Mouse (Mus musculus) kidney, embryonic 15.5 days (tissue): ENCODE results near the gene Hectd3. TPM values are rescaled to one million over a fixed set of nuclear protein-coding genes. Genes with fewer than 3 reads are reported as not detected.

Experiments
- ATAC-seq: fragments of 200-750 bp; cut with Nextera tagmentation; replicated peaks from 2 replicates; pipeline ENCODE4 v1.8.0; 2017; ENCODE audit warnings: moderate TSS enrichment; ENCODE audit not compliant: low FRiP score
- H3K27ac ChIP-seq: fragments of 300-500 bp; sonication (generic); 2 replicates; pipeline ENCODE4 v1.5.1; 2015; ENCODE audit warnings: mild to moderate bottlenecking, inconsistent platforms
- H3K27me3 ChIP-seq: fragments of 300-500 bp; sonication (generic); 2 replicates; pipeline ENCODE4 v1.6.1; 2015; ENCODE audit warnings: inconsistent platforms
- H3K36me3 ChIP-seq: fragments of 300-500 bp; sonication (generic); 2 replicates; pipeline ENCODE4 v1.6.1; 2015; ENCODE audit warnings: inconsistent platforms
- H3K4me1 ChIP-seq: fragments of 300-500 bp; sonication (generic); 2 replicates; pipeline ENCODE4 v1.6.1; 2015; ENCODE audit warnings: inconsistent platforms
- H3K4me2 ChIP-seq: fragments of 300-500 bp; sonication (generic); 2 replicates; pipeline ENCODE4 v1.6.1; 2015; ENCODE audit warnings: moderate library complexity, mild to moderate bottlenecking, inconsistent platforms
- H3K4me3 ChIP-seq: fragments of 300-500 bp; sonication (generic); replicated peaks from 2 replicates; pipeline ENCODE4 v1.5.1; 2015; ENCODE audit warnings: mild to moderate bottlenecking, inconsistent platforms
- H3K9ac ChIP-seq: fragments of 300-500 bp; sonication (generic); 2 replicates; pipeline ENCODE4 v1.6.1; 2015; ENCODE audit warnings: mild to moderate bottlenecking, inconsistent platforms
- H3K9me3 ChIP-seq: fragments of 300-500 bp; sonication (generic); replicated peaks from 2 replicates; pipeline ENCODE4 v1.6.1; 2016; ENCODE audit warnings: inconsistent platforms
- WGBS: fragments of 180-500 bp; shearing (Covaris S2); methylation state at CpG from one replicate; pipeline ENCODE4 v1.1.7; 2015; ENCODE audit warnings: mixed read lengths; 5-methylcytosine and 5-hydroxymethylcytosine counted together
- polyA plus RNA-seq: library from polyadenylated mRNA; unstranded; fragments of >200 nt; fragmentation: Nextera tagmentation; extraction: Ambion mirVana; gene quantifications from 2 replicates; pipeline ENCODE4 v1.2.1, GENCODE M21; 2015

The Hectd3 gene
- 9.0 and 10.2 TPM in 2 replicates for polyA plus RNA-seq

DNA sequence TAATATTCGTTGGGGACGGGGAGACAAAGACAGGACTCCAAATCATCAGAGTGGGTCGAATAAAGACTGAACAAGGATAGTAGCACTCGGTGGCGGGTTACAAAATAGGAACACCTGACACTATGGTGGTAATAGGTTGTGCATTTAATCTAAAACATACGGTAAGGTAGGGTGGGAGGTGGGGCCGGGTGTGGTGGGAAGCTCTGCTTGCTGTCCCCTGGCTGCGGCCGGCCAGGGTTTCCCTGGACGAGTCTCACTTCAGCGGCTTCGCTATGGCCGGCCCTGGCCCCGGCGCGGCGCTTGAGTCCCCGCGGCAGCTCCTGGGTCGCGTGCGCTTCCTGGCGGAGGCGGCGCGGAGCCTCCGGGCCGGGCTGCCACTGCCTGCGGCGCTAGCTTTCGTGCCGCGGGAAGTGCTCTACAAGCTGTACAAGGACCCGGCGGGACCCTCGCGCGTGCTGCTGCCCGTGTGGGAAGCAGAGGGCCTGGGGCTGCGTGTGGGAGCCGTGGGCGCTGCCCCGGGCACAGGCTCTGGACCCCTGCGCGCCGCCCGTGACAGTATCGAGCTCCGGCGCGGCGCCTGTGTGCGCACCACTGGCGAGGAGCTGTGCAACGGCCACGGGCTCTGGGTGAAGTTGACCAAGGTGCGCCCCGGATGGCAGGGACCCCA is at the start of gene Hectd3:
Hectd3 (plus strand) TSS at position 187 of the 667 bp plus-strand sequence.
- peak within 1 kb of the TSS; percentile 82 for H3K27ac ChIP-seq
- no peaks in the 10 kb centered on the region for H3K27me3 ChIP-seq
- peak within 1 kb of the TSS; percentile 81 for H3K4me3 ChIP-seq
- WGBS, result under 1% methylated on average over 57 of the region's 58 CpGs
- peak within 1 kb of the TSS; percentile 98 for H3K4me2 ChIP-seq
- H3K9me3 ChIP-seq, result no peaks in the 10 kb centered on the region
- ATAC-seq, result peak; percentile 77
- H3K4me1 ChIP-seq, result peaks cover 31% of the 10 kb centered on the region
- H3K36me3 ChIP-seq, result peaks cover 29% of the 10 kb centered on the region
- H3K9ac ChIP-seq, result peak within 1 kb of the TSS; percentile 74

DNA sequence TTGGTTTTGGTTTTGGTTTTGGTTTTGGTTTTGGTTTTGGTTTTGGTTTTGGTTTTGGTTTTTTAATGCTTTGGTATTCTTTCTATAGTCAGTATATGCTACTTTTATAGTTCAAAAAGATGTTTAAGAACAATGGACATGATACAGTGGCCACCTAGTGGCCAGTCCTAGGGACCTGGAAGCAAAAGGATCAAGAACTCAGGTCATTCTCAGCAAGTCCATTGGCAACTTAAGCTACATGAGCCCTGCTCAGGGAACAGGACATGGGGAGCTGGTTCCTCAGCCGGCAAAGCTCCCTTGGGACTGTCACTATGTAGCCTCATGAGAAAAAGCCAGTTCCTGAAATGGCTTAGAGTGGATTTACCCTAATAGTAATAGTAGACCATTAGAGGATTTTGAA is 43.5 kb upstream of the Hectd3 start:
- H3K4me1 ChIP-seq, result no peaks in the 10 kb centered on the region
- H3K27ac ChIP-seq, result no peak overlapping the region
- no peaks in the 10 kb centered on the region for H3K36me3 ChIP-seq
- H3K9ac ChIP-seq, result no peak overlapping the region
- no peak for ATAC-seq
- H3K4me3 ChIP-seq, result no peak overlapping the region
- H3K9me3 ChIP-seq, result no peaks in the 10 kb centered on the region
- no peak overlapping the region for H3K4me2 ChIP-seq
- no peaks in the 10 kb centered on the region for H3K27me3 ChIP-seq
- 36% methylated on average over 1 of the region's 1 CpGs for WGBS

DNA sequence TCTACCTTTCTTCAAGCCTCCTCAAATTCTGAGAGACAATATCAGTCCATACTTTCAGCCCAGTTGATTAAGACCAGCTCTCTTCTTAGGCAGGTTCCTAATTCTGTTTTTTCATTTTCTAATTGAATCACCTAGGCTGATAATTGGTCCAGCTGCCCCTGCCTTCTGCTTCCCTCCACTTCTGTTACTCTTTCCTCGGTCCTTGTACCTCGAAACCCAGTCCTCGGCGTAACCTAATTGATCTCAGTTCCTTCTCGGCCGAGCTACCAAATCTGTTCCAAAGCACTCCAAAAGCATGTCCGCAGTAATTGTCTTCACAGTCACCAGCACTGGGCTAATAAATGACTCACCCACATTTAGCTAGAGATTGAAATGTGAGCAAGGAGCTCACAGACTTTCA is 40.2 kb upstream of the Hectd3 start:
- WGBS, result 81% methylated on average over 7 of the region's 7 CpGs
- H3K9me3 ChIP-seq, result no peaks in the 10 kb centered on the region
- H3K27me3 ChIP-seq, result no peaks in the 10 kb centered on the region
- H3K4me2 ChIP-seq, result no peak overlapping the region
- no peaks in the 10 kb centered on the region for H3K36me3 ChIP-seq
- no peak overlapping the region for H3K9ac ChIP-seq
- no peak overlapping the region for H3K27ac ChIP-seq
- H3K4me3 ChIP-seq, result no peak overlapping the region
- ATAC-seq, result no peak
- H3K4me1 ChIP-seq, result no peaks in the 10 kb centered on the region

DNA sequence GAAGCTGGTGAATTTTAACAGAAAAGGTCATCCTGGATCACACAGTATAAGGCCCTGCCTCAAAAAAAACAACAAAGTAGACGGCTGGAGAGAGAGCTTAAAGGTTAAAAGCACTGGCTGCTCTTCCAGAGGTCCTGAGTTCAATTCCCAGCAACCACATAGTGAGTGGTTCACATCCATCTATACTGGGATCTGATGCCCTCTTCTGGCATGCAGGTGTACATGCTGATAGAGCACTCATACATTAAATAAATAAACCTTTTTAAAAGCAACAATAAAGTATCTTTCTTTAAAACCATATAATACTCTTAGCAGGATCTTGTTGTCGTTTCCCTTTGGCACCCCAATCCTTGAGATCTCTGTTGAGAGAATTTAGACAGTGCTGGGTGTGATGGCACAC is 18.6 kb upstream of the Hectd3 start:
- Histone ChIP-seq H3K27ac (no peak overlapping the region), H3K4me3 (no peak overlapping the region), H3K36me3 (peaks cover 6% of the 10 kb centered on the region; the same call in 1 of the 2 replicates), H3K4me1 (no peaks in the 10 kb centered on the region), H3K4me2 (no peak overlapping the region), H3K9me3 (no peaks in the 10 kb centered on the region), H3K9ac (no peak overlapping the region), H3K27me3 (no peaks in the 10 kb centered on the region)
- no peak for ATAC-seq
- WGBS, result 59% methylated on average over 2 of the region's 2 CpGs

DNA sequence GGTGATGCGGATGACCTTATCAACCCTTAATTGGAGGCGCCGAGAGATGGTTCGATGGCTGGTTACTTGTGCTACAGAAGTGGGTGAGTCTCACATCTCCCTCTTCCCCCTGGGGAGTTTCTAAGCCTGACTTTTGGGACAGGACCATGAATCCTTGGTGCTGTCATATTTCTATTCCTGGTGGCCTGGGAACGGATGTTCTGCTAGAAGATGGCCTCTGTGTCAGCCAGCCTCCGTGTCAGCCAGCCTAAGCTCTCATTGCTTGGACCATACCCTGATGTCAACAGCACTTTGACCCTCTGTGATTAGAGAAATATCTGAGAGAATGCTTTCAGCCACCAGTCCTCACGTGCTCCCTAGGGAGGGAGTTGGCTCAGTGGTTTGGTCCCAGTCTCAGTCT is 9.4 kb upstream of the Hectd3 start:
- Histone ChIP-seq H3K36me3 (peaks cover 24% of the 10 kb centered on the region), H3K4me3 (no peak overlapping the region), H3K27me3 (no peaks in the 10 kb centered on the region), H3K9ac (no peak overlapping the region), H3K4me1 (no peaks in the 10 kb centered on the region), H3K27ac (no peak overlapping the region), H3K4me2 (no peak overlapping the region), H3K9me3 (no peaks in the 10 kb centered on the region)
- ATAC-seq, result no peak
- 95% methylated on average over 7 of the region's 7 CpGs for WGBS

DNA sequence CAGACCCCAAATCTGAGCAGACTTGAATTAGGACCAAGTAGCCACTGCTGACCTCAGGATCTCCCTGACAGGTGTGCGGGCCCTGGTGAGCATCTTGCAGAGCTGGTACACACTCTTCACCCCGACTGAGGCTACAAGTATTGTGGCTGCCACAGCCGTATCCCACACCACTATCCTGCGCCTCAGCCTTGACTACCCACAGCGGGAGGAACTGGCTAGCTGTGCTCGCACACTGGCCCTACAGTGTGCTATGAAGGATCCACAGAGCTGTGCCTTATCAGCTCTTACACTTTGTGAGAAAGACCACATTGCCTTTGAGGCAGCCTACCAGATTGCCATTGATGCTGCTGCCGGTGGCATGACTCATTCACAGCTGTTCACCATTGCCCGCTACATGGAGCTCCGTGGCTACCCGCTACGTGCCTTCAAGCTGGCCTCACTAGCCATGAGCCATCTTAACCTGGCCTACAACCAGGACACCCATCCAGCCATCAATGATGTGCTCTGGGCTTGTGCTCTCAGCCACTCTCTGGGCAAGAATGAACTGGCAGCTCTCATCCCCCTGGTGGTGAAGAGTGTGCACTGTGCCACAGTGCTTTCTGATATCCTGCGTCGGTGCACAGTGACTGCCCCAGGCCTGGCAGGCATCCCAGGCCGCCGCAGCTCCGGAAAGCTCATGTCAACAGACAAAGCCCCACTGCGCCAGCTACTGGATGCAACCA is 8.6 kb upstream of the Hectd3 start:
- no peak overlapping the region for H3K4me2 ChIP-seq
- H3K4me3 ChIP-seq, result no peak overlapping the region
- H3K9ac ChIP-seq, result no peak overlapping the region
- H3K27ac ChIP-seq, result no peak overlapping the region
- H3K27me3 ChIP-seq, result no peaks in the 10 kb centered on the region
- ATAC-seq, result peak; percentile 79
- no peaks in the 10 kb centered on the region for H3K4me1 ChIP-seq
- H3K9me3 ChIP-seq, result no peaks in the 10 kb centered on the region
- H3K36me3 ChIP-seq, result peaks cover 28% of the 10 kb centered on the region
- 70% methylated on average over 17 of the region's 17 CpGs for WGBS

DNA sequence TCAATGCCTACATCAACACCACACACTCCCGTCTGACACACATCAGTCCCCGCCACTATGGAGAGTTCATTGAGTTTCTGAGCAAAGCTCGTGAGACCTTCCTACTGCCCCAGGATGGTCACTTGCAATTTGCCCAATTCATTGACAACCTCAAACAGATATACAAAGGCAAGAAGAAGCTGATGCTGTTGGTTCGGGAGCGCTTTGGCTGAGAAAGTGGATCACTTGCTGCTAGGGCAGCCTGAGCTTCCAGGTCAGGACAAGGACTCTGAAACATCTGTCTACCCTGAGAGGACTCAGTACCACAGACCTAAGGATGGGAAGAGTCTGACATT is 8.0 kb upstream of the Hectd3 start:
- Histone ChIP-seq H3K4me2 (no peak overlapping the region), H3K4me1 (no peaks in the 10 kb centered on the region), H3K27me3 (no peaks in the 10 kb centered on the region), H3K4me3 (no peak overlapping the region), H3K27ac (no peak overlapping the region), H3K36me3 (peaks cover 28% of the 10 kb centered on the region), H3K9ac (no peak overlapping the region), H3K9me3 (no peaks in the 10 kb centered on the region)
- no peak for ATAC-seq
- 81% methylated on average over 5 of the region's 5 CpGs for WGBS

DNA sequence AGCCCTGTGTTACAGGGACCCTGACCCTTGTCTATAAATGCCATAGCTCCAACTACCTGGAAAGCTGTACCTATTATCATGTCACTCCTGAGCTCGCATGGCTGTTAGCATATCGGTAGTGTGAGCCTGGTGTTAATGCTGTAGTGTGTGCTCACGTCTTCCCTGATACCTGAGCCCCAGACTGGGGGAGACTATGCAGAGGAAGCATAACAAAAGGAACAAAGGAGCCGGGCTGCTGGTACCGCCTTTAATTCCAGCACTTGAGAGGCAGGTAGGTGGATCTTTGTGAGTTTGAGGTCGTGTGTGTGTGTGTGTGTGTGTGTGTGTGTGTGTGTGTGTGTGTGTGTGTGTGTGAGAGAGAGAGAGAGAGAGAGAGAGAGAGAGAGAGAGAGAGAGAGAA is 5.4 kb upstream of the Hectd3 start:
- no peak for ATAC-seq
- Histone ChIP-seq H3K4me3 (no peak overlapping the region), H3K9me3 (no peaks in the 10 kb centered on the region), H3K27me3 (no peaks in the 10 kb centered on the region), H3K36me3 (peaks cover 28% of the 10 kb centered on the region), H3K27ac (no peak overlapping the region), H3K4me2 (no peak overlapping the region), H3K9ac (no peak overlapping the region), H3K4me1 (peaks cover 15% of the 10 kb centered on the region)
- WGBS, result 60% methylated on average over 6 of the region's 6 CpGs

DNA sequence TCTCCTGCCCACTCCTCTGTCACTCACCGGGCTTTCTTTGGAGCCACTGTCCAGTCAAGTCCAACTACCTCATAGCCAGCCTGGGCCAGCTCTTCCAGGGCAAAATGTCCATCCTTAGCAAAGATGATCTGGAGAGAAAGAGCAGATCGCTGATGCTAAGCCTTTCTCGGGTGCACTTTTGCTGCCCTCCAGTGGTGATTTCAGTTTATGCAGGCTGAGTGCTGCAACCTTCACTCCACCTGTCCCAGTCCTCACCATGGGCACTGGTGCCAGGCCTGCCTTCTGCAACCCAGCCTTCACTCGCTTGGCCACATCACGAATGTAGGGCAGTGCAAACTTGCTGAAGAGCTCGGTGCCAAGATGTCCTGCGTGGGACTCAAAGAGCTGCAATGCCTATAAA is 3.8 kb upstream of the Hectd3 start:
- no peaks in the 10 kb centered on the region for H3K9me3 ChIP-seq
- no peak overlapping the region for H3K27ac ChIP-seq
- peaks cover 28% of the 10 kb centered on the region for H3K4me1 ChIP-seq
- no peak overlapping the region for H3K9ac ChIP-seq
- no peak for ATAC-seq
- no peak overlapping the region for H3K4me2 ChIP-seq
- WGBS, result 12% methylated on average over 7 of the region's 7 CpGs
- H3K27me3 ChIP-seq, result no peaks in the 10 kb centered on the region
- H3K36me3 ChIP-seq, result peaks cover 28% of the 10 kb centered on the region
- H3K4me3 ChIP-seq, result no peak overlapping the region

DNA sequence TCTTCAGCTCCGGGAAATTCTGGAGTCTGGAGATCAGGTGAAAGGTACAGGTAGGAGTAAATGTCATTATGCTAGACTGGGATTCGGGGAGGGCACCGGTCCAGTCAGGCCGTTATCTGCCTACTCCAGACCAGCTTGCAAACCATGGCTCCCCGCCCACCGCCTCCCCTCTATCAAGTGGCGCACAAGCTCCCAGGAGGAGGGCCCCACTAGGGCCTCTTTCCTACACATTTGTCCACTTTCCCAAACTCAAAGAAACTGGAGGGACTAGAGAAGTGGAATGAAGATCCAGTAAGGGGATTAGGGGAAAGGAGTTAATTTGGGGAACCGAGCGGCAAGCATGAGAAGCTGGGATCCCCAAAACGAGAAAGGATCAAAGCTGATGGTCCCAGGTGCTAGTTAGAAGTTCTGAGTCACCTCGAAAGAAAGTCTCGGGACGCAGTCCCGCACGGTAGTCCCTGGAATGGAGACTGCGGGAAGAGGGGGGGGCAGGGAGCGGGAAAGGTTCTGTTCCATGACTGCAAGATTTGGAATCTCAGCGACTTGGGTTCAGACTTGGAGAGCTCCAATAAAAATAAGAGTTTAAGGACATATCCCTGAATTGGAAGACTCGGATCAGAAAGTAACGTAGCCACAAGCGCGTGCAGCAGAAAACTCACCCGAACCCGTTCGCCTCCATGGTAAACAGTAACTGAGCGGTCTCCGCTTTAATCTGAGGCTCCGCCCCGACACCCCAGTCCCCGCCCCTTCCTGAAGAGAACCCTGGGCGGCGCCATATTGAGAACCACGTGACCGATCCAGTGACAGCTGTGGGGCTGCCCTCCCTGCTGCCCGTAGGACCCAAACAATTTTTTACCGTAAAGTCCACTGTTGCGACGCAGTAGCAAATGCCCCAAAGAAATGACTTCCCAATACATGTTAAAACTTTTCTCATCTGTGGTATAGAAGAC is 1.2 kb upstream of the Hectd3 start, which contains the start of gene Urod:
Urod (minus strand) TSS at position 742 of the 950 bp plus-strand sequence.
- H3K9ac ChIP-seq, result peak within 1 kb of the TSS; percentile 74
- peaks cover 27% of the 10 kb centered on the region for H3K36me3 ChIP-seq
- WGBS, result under 1% methylated on average over 38 of the region's 38 CpGs
- peak; percentile 92 for ATAC-seq
- peak within 1 kb of the TSS; percentile 82 for H3K27ac ChIP-seq
- H3K4me1 ChIP-seq, result peaks cover 31% of the 10 kb centered on the region
- peak within 1 kb of the TSS; percentile 98 for H3K4me2 ChIP-seq
- H3K27me3 ChIP-seq, result no peaks in the 10 kb centered on the region
- peak within 1 kb of the TSS; percentile 81 for H3K4me3 ChIP-seq
- no peaks in the 10 kb centered on the region for H3K9me3 ChIP-seq

DNA sequence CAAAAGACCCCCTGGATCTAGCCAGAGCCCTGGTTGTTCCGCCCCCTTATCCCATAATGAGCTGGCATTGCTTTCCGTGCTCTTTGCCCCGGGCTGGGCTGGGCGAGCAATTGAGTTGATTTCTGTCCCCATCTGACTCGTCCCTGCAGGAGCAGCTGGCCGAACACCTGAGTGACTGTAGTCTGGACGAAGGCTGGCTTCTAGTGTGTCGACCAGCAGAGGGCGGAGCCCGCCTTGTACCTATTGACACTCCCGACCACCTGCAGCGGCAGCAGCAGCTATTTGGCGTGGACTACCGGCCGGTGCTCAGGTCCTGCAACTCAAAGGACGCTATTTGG is 650 bp downstream of the Hectd3 start:
- Histone ChIP-seq H3K9me3 (no peaks in the 10 kb centered on the region), H3K4me3 (peak overlapping the region; percentile 81), H3K4me1 (peaks cover 31% of the 10 kb centered on the region), H3K36me3 (peaks cover 29% of the 10 kb centered on the region), H3K4me2 (peak overlapping the region; percentile 98), H3K27me3 (no peaks in the 10 kb centered on the region), H3K27ac (peak overlapping the region; percentile 82), H3K9ac (peak overlapping the region; percentile 74)
- WGBS, result 0% methylated on average over 16 of the region's 16 CpGs
- peak; percentile 22 for ATAC-seq
